Mouse (Mus musculus) testis, adult 2 months (tissue): ENCODE data around the gene Ift81. TPM values are rescaled to one million over a fixed set of nuclear protein-coding genes. Genes with fewer than 3 reads are reported as not detected.
A peak's percentile ranks its signal among the peaks of the same experiment; 100 is the strongest.

Experiments used
- H3K27ac ChIP-seq: fragments of 200-500 bp; 2 replicates; pipeline ENCODE4 v1.5.1; 2012; ENCODE audit warnings: low read depth, low read length; ENCODE audit not compliant: control insufficient read depth, insufficient read depth
- H3K27me3 ChIP-seq: fragments of 200-500 bp; 2 replicates; pipeline ENCODE4 v1.6.1; 2012; ENCODE audit warnings: mild to moderate bottlenecking, low read length, moderate library complexity; ENCODE audit not compliant: control insufficient read depth, insufficient read depth
- H3K36me3 ChIP-seq: fragments of 200-500 bp; 2 replicates; pipeline ENCODE4 v1.6.1; 2012; ENCODE audit warnings: mild to moderate bottlenecking, low read length; ENCODE audit not compliant: control insufficient read depth, insufficient read depth
- H3K4me1 ChIP-seq: fragments of 200-500 bp; 2 replicates; pipeline ENCODE4 v1.6.1; 2012; ENCODE audit warnings: low read length; ENCODE audit not compliant: control insufficient read depth, insufficient read depth
- H3K4me3 ChIP-seq: fragments of 200-500 bp; 2 replicates; pipeline ENCODE4 v1.5.1; 2012; ENCODE audit warnings: low read depth, mild to moderate bottlenecking, low read length, moderate library complexity, mixed read lengths; ENCODE audit not compliant: control insufficient read depth
- CTCF ChIP-seq: fragments of 200-500 bp; IDR thresholded peaks from 2 replicates; pipeline ENCODE4 v1.5.1; 2012; ENCODE audit warnings: low read depth, mild to moderate bottlenecking, inconsistent platforms, low read length, moderate library complexity; ENCODE audit not compliant: control insufficient read depth, insufficient read depth, insufficient replicate concordance
- POLR2A ChIP-seq: fragments of 200-500 bp; IDR thresholded peaks from 2 replicates; pipeline ENCODE4 v1.6.1; 2012; ENCODE audit warnings: low read depth, mild to moderate bottlenecking, inconsistent platforms, low read length, moderate library complexity; ENCODE audit not compliant: control insufficient read depth
- polyA plus RNA-seq: library from polyadenylated mRNA; depleted of rRNA; stranded (reverse); fragments of >200 nt; gene quantifications from 2 replicates; pipeline ENCODE4 v1.2.3, GENCODE M21; 2012; rRNA removed

The Ift81 gene
- 21.6 and 30.8 TPM in 2 replicates for polyA plus RNA-seq

- no peak for TF ChIP-seq CTCF
- peak; percentile 78 for TF ChIP-seq POLR2A
- 0 out of 2 replicates have a peak, but pooled peaks cover 2% of the 10 kb centered on the region for H3K4me1 ChIP-seq
- H3K36me3 ChIP-seq = no peaks in the 10 kb centered on the region; the same call in 1 of the 2 replicates
- H3K27ac ChIP-seq = peak within 1 kb of the TSS; percentile 94
- H3K27me3 ChIP-seq = no peaks in the 10 kb centered on the region
- peak within 1 kb of the TSS; percentile 95 for H3K4me3 ChIP-seq
Observed at GRCm38 (mm10) chr5:122613908-122614732, at the start of gene Ift81. Gene Ift81 (minus strand): TSS chr5:122614518.

DNA sequence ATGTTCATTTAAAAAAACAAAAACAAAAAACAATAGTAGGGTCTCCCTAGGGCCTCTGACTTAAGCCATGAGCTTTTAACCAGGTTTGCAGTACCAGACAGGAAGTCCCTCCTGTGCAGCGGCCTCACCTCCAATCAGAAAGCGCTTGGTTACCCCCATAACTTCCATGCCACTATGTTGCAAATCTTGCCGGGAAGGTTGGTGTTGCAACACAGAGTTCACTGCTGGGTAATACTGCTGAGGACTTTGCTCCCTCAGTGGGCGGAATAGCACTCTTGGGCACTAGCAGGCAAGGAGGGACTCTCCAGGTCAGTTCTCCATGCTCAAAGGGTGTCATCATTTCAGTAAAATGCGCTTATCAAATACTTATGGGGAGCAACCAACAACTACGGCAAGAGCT, 48.2 kb upstream of the Ift81 start:
- H3K27me3 ChIP-seq = no peaks in the 10 kb centered on the region
- TF ChIP-seq CTCF = no peak
- no peak for TF ChIP-seq POLR2A

DNA sequence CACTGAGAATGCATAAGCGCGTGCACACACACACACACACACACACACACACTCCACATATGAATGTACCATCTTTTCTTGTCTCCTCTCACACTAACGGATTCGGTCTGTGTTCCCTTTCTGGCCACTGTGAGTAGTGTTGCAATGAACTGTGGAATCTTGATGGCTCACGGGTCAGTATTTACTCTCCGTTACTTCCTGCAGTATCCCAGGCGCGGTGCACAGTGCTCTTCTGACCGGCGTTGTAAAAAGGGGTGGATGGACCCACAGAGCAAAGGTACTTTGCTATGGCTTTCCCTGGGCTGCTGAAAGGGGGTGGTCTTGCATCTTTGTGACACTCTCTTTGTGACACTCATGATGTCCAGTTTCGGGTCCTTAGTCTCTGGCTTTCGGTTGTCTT, 42.5 kb upstream of the Ift81 start:
- Histone ChIP-seq H3K36me3 (no peaks in the 10 kb centered on the region), H3K27me3 (no peaks in the 10 kb centered on the region), H3K27ac (no peak overlapping the region), H3K4me3 (no peak overlapping the region), H3K4me1 (peaks cover 1% of the 10 kb centered on the region)
- no peak for TF ChIP-seq CTCF
- no peak for TF ChIP-seq POLR2A

More for the DNA sequence above, 48.2 kb upstream of the Ift81 start:
- H3K4me1 ChIP-seq = peaks cover 7% of the 10 kb centered on the region
- no peak overlapping the region for H3K4me3 ChIP-seq
- H3K27ac ChIP-seq = no peak overlapping the region
- no peaks in the 10 kb centered on the region for H3K36me3 ChIP-seq

GRCm38 (mm10) chr5:122654268-122654573, 39.9 kb upstream of the Ift81 start:
- Histone ChIP-seq H3K27ac (no peak overlapping the region), H3K27me3 (no peaks in the 10 kb centered on the region), H3K4me1 (no peaks in the 10 kb centered on the region; the same call in 1 of the 2 replicates), H3K36me3 (no peaks in the 10 kb centered on the region), H3K4me3 (no peak overlapping the region)
- TF ChIP-seq POLR2A = no peak
- TF ChIP-seq CTCF = no peak

GRCm38 (mm10) chr5:122653446-122654267, 39.3 kb upstream of the Ift81 start:
- TF ChIP-seq CTCF = no peak
- TF ChIP-seq POLR2A = no peak
- H3K27me3 ChIP-seq = no peaks in the 10 kb centered on the region
- H3K27ac ChIP-seq = peak overlapping the region; percentile 46
- H3K36me3 ChIP-seq = no peaks in the 10 kb centered on the region
- no peak overlapping the region for H3K4me3 ChIP-seq
- no peaks in the 10 kb centered on the region; the same call in 1 of the 2 replicates for H3K4me1 ChIP-seq

DNA sequence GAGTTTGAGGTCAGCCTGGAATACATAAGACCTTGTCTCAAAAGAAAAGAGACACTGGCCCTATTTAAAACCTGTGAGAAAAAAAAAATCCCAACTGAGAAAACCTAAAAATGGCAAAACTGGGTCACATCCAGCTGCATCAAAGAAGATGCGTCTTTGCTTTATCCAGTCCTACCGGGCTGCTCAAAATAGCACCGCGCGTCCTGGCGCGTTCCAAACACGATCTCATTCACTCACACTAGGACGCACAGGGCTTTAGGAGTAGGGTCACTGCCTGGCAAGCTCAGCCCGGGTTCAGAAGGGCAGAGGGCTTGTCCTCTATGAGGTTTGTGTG, 38.8 kb upstream of the Ift81 start:
- H3K27ac ChIP-seq = peak overlapping the region; percentile 46
- no peaks in the 10 kb centered on the region for H3K27me3 ChIP-seq
- H3K36me3 ChIP-seq = no peaks in the 10 kb centered on the region
- no peak overlapping the region for H3K4me3 ChIP-seq
- H3K4me1 ChIP-seq = no peaks in the 10 kb centered on the region; the same call in 1 of the 2 replicates
- TF ChIP-seq CTCF = no peak

GRCm38 (mm10) chr5:122652506-122652905, 38.2 kb upstream of the Ift81 start:
- TF ChIP-seq CTCF (no peak), POLR2A (no peak)
- no peaks in the 10 kb centered on the region for H3K27me3 ChIP-seq
- no peaks in the 10 kb centered on the region for H3K36me3 ChIP-seq

DNA sequence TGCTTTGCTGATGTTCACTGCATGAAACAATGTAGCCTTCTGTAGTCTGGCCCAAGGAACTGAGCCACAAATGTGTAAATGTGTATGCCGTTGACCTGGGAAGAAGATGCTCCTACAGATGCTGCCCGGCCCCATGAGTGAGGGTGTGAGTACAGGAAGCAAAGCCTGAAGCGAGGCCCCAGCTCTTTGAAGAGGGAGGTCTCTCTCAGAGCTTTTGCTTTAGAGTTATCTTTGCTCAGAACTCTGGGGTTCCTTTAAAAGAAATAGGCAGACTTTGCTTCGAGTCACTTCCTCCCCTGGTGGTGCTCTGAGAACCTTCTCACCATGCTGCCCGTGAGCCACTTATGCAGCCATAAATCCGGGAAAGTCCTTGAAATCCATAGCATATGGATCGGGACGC, 35.8 kb upstream of the Ift81 start:
- no peaks in the 10 kb centered on the region for H3K36me3 ChIP-seq
- no peak overlapping the region for H3K27ac ChIP-seq
- H3K4me1 ChIP-seq = no peaks in the 10 kb centered on the region; the same call in 1 of the 2 replicates
- no peak overlapping the region for H3K4me3 ChIP-seq
- no peaks in the 10 kb centered on the region for H3K27me3 ChIP-seq
- TF ChIP-seq CTCF = no peak
- no peak for TF ChIP-seq POLR2A

More at GRCm38 (mm10) chr5:122652506-122652905, 38.2 kb upstream of the Ift81 start:
- Histone ChIP-seq H3K4me3 (no peak overlapping the region), H3K27ac (no peak overlapping the region), H3K4me1 (no peaks in the 10 kb centered on the region; the same call in 1 of the 2 replicates)
